In the genomic region with DNA sequence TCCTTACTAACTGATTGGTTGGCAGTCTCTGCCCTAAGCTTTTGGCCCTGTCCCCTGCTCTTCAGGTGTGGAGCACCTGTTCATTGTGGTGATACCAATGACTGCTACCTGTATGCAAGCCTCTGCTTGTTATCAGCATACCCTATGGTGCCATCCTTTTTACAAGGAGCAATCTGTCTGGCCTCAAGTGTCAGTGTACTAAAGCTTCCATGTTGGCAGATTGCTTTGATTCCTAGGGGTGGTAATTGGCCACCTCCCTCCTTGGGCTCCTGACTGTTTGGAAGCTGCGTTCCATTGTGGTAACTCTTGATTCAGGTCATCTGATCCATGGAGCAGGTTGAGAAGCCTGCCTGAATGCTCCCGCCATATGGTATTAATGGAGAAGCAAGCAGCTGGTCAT, we compare ENCODE assay signal across 11 mouse cellular contexts.
"Had no signal": no experiment of that assay in that cellular context is flagged by ENCODE, and none has a peak within 500 bp of the region (broad histone marks: within the 10 kb centered on the region; RNA-seq: fewer than 3 reads in every experiment).

No protein-coding gene starts in this region.

- DNase-seq: kidney, postnatal 14 days; left cerebral cortex, postnatal 4 days; lung, adult 18-20 months; right cerebral cortex, postnatal 14 days; thymus, adult 2 months; thymus, postnatal 25 days had no signal

- H3K27me3 ChIP-seq: limb, embryonic 13.5 days; midbrain, embryonic 12.5 days; neural tube, embryonic 13.5 days; stomach, embryonic 15.5 days had no signal

- H3K36me3 ChIP-seq: limb, embryonic 13.5 days; midbrain, embryonic 12.5 days; neural tube, embryonic 13.5 days; stomach, embryonic 15.5 days had no signal

- H3K4me1 ChIP-seq: limb, embryonic 13.5 days; midbrain, embryonic 12.5 days; neural tube, embryonic 13.5 days; stomach, embryonic 15.5 days had no signal

- H3K4me2 ChIP-seq: limb, embryonic 13.5 days; midbrain, embryonic 12.5 days; neural tube, embryonic 13.5 days; stomach, embryonic 15.5 days had no signal

- H3K9me3 ChIP-seq: limb, embryonic 13.5 days; midbrain, embryonic 12.5 days; neural tube, embryonic 13.5 days; stomach, embryonic 15.5 days had no signal

- H3K4me3 ChIP-seq: limb, embryonic 13.5 days; midbrain, embryonic 12.5 days; neural tube, embryonic 13.5 days; stomach, embryonic 15.5 days had no signal

- H3K27ac ChIP-seq: limb, embryonic 13.5 days; liver, embryonic 14.5 days; midbrain, embryonic 12.5 days; neural tube, embryonic 13.5 days; stomach, embryonic 15.5 days had no signal

- H3K9ac ChIP-seq: limb, embryonic 13.5 days; liver, embryonic 14.5 days; midbrain, embryonic 12.5 days; neural tube, embryonic 13.5 days; stomach, embryonic 15.5 days had no signal
